ENCODE assay signal across 14 mouse cellular contexts in genomic region chr16:8827366-8827765, GRCm38 (mm10). TPM values are rescaled to one million over a fixed set of nuclear protein-coding genes. Genes with fewer than 3 reads are reported as not detected.
DNase-seq lines count a peak whose midpoint lies in the region.
"Had no signal": no experiment of that assay in that cellular context is flagged by ENCODE, and none has a peak within 500 bp of the region (broad histone marks: within the 10 kb centered on the region; RNA-seq: fewer than 3 reads in every experiment).

No protein-coding gene starts in this region.

- peak; percentile 86 for DNase-seq in heart, adult 11 months
- no peak for DNase-seq in heart, postnatal 25 days (ENCODE audit: low spot score)
- peak; percentile 9 for DNase-seq in lung, postnatal 10 days
- no peak for DNase-seq in lung, postnatal 14 days
- DNase-seq in adrenal gland, postnatal 36 days = peak; percentile 22 to 51
- DNase-seq in frontal cortex, postnatal 25 days (ENCODE audit: low spot score in 2 of 2) = no peak
- DNase-seq: B cell, adult 2 months; cerebellum, adult 18-20 months; cerebellum, postnatal 25 days; gastrocnemius, postnatal 14 days; kidney, adult 9 months; kidney, postnatal 10 days; layer of hippocampus, adult 9-11 months; right cerebral cortex, postnatal 4 days had no signal

- intact Hi-C loops in heart, postnatal 25 days (cut with DNase I) = loop anchor here (5.0 kb wide), 1 partner anchor 40 kb away; no protein-coding TSS in a partner anchor

RNA-seq across cellular contexts. Expression of gene 1810013L24Rik, which starts 2.5 kb away (rescaled TPM):
- total RNA-seq in heart, postnatal 25 days (2021) = 100 to 1,000 TPM in 1 of 2 experiments, 10 to 100 TPM in 1; 97.2 to 125 TPM
- total RNA-seq in adrenal gland, postnatal 36 days (2021) = 10 to 100 TPM; 91.1 to 92.0 TPM

RNA-seq across cellular contexts. Expression of gene Usp7, which starts 35.3 kb away (rescaled TPM):
- 10 to 100 TPM; 44.2 to 52.5 TPM for total RNA-seq in heart, postnatal 25 days (2021)
- total RNA-seq in adrenal gland, postnatal 36 days (2021) = 100 to 1,000 TPM; 106 to 111 TPM

Comparison
In these comparisons a context has a peak if more than half of its experiments do, and no peak if none do; other contexts are left out.
1. DNase-seq: peak in heart, adult 11 months (single experiment), lung, postnatal 10 days (single experiment) and adrenal gland, postnatal 36 days (2 of 2); none in heart, postnatal 25 days (single experiment), lung, postnatal 14 days (single experiment) and frontal cortex, postnatal 25 days (0 of 2).